Mouse (Mus musculus) right cerebral cortex, adult 2 months (tissue): ENCODE measurements around the gene Rabepk.
"Not testable (repeated sequence)": the region's sequence is repeated elsewhere in the genome, so short reads cannot be mapped to it uniquely, and the experiment has no call there.

Experiments used
- DNase-seq, 2 experiments: peaks; one replicate each; pipeline ENCODE4 v3.0.0; 2021 to 2022; ENCODE audit warnings: low spot score in 2 of 2

The Rabepk gene

DNA sequence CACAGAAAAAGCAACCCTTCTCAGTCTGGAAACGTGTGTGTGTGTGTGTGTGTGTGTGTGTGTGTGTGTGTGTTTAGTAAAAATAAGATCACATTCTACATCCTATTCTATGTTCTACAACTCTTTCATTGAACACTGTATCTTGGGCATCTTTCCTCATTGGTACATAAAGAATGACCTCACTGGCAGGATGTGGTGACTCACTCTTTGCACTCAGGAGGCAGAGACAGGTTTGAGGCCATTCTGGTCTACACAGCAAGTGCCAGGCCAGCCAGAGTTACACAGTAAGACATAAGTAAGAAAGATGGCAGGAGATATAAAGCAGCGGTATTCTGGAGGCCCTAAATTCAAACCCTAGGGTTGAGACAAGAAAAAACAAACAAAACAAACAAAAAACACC, 36.8 kb downstream of the Rabepk start:
- no peak for DNase-seq

GRCm38 (mm10) chr2:34762174-34762573, 37.5 kb downstream of the Rabepk start:
- DNase-seq = no peak

GRCm38 (mm10) chr2:34761272-34761671, 38.4 kb downstream of the Rabepk start:
- DNase-seq = not testable (repeated sequence)

DNA sequence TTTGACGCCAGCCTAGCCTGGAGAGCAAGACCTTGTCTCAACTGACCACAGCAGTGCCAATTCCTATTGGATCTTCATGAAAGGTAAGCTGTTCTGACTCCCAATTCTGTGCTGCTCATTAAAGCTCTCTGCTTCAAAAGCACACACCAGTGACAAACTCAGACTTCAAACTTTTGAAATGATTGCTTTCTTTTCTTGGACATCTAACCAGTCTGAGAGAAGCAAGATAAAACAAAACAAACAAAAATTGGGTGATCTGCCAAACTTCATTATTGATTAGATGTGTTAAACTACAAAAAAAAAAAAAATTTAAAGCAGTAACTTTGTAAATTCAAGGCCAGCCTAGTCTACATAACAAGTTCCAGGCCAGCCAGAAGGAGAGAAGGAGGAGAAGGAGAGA, 42.4 kb downstream of the Rabepk start:
- DNase-seq = no peak

GRCm38 (mm10) chr2:34754551-34755358, 45.0 kb downstream of the Rabepk start, which contains the start of gene Gapvd1:
TSS of gene Gapvd1 (minus strand) at chr2:34755232.
- DNase-seq = peak in 1 of 2 experiments; percentile 35

GRCm38 (mm10) chr2:34753811-34754550, 45.7 kb downstream of the Rabepk start:
- DNase-seq = peak; percentile 71 to 79

DNA sequence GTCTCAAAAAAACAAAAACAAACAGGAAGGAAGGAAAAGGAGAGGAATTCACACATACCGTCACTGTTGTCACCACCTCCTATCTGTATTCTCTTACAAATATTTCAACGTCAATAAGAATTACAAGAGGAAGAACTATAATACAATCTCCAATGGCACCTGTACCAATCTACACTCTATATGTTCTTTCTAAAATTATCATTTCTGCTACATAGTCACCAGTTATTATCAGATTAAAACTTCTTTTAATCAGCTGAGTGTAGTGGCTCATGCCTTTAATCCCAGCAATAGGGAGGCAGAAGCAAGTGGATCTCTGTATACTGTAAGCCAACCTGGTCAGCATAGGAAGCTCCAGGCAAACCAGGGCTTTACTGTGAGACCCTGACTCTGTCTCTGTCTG, 49.5 kb downstream of the Rabepk start:
- DNase-seq = no peak

DNA sequence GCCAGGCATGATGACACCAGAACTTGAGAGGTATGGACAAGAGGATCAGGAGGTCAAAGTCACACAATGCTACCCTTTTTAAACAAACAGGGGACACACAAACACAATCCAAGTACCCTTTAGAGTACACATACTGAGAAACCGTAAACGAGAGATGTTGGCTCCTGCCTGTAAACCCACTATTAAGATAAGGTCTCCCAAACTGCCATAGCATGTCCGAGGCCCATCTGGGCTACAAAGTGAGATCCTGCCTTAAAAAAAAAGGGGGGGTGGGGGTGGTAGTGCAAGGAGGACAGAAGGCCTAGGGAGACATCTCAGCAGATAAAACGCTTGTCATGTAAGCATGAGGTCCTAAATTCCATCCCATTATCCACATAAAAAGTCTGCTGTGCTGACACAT, 51.2 kb downstream of the Rabepk start:
- DNase-seq = no peak

- no peak for DNase-seq
These were observed 54.0 kb downstream of the Rabepk start for GRCm38 (mm10) chr2:34745673-34746072.

DNA sequence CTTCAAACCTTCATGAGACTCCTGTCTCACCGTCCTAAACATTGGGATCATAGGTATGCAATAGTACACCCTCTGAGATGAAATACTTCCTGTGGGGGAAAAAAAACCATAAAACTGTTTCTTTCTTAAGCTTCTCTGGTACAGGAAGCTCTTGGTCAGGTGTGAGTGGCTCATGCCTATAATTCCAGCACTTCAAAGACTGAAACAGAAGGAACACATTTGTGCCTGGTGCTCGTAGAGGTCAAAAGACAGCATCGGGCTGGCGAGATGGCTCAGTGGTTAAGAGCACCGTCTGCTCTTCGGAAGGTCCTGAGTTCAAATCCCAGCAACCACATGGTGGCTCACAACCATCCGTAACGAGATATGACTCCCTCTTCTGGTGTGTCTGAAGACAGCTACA, 55.2 kb downstream of the Rabepk start:
- DNase-seq = no peak

- DNase-seq = no peak
These were observed 57.0 kb downstream of the Rabepk start for GRCm38 (mm10) chr2:34742675-34743074.

- no peak for DNase-seq
These were observed 58.1 kb downstream of the Rabepk start for GRCm38 (mm10) chr2:34741390-34742159.

GRCm38 (mm10) chr2:34739684-34740391, 59.9 kb downstream of the Rabepk start:
- no peak for DNase-seq

GRCm38 (mm10) chr2:34737911-34738310, 61.8 kb downstream of the Rabepk start:
- no peak for DNase-seq

GRCm38 (mm10) chr2:34736626-34737025, 63.1 kb downstream of the Rabepk start:
- no peak for DNase-seq
